Mouse (Mus musculus) midbrain, embryonic 16.5 days (tissue): ENCODE data around the gene Pin1rt1. TPM values are rescaled to one million over a fixed set of nuclear protein-coding genes. Genes with fewer than 3 reads are reported as not detected.

Source experiments
- ATAC-seq: fragments of 200-750 bp; cut with Nextera tagmentation; 2 replicates; pipeline ENCODE4 v1.8.0; 2017; ENCODE audit warnings: moderate TSS enrichment
- H3K27ac ChIP-seq: fragments of 300-500 bp; sonication (generic); 2 replicates; pipeline ENCODE4 v1.5.1; 2014; ENCODE audit warnings: mild to moderate bottlenecking, low read length, mixed read lengths
- H3K27me3 ChIP-seq: fragments of 300-500 bp; sonication (generic); 2 replicates; pipeline ENCODE4 v1.6.1; 2014; ENCODE audit warnings: low read depth, low read length, mixed read lengths; ENCODE audit not compliant: control insufficient read depth, insufficient read depth
- H3K36me3 ChIP-seq: fragments of 300-500 bp; sonication (generic); 2 replicates; pipeline ENCODE4 v1.6.1; 2014; ENCODE audit warnings: mild to moderate bottlenecking, low read length, moderate library complexity, mixed read lengths; ENCODE audit not compliant: control insufficient read depth, insufficient read depth
- H3K4me1 ChIP-seq: fragments of 300-500 bp; sonication (generic); 2 replicates; pipeline ENCODE4 v1.6.1; 2014; ENCODE audit warnings: mild to moderate bottlenecking, low read length, mixed read lengths; ENCODE audit not compliant: control insufficient read depth, insufficient read depth
- H3K4me2 ChIP-seq: fragments of 300-500 bp; sonication (generic); 2 replicates; pipeline ENCODE4 v1.6.1; 2014; ENCODE audit warnings: mild to moderate bottlenecking, low read length, mixed read lengths
- H3K4me3 ChIP-seq: fragments of 300-500 bp; sonication (generic); 2 replicates; pipeline ENCODE4 v1.5.1; 2014; ENCODE audit warnings: low read depth, mild to moderate bottlenecking, low read length, moderate library complexity, mixed read lengths
- H3K9ac ChIP-seq: fragments of 300-500 bp; sonication (generic); 2 replicates; pipeline ENCODE4 v1.6.1; 2014; ENCODE audit warnings: low read depth, low read length, mixed read lengths
- H3K9me3 ChIP-seq: fragments of 300-500 bp; sonication (generic); replicated peaks from 2 replicates; pipeline ENCODE4 v1.6.1; 2014; ENCODE audit warnings: mild to moderate bottlenecking, low read length, mixed read lengths; ENCODE audit not compliant: control insufficient read depth, poor library complexity, severe bottlenecking
- WGBS: fragments of 180-500 bp; shearing (Covaris S2); extraction: QIAGEN DNeasy Blood & Tissue Kit; methylation state at CpG from one replicate; pipeline ENCODE4 v1.1.7; 2014; 5-methylcytosine and 5-hydroxymethylcytosine counted together
- polyA plus RNA-seq: library from polyadenylated mRNA; unstranded; fragments of >200 nt; fragmentation: Nextera tagmentation; extraction: Ambion mirVana; gene quantifications from 2 replicates; pipeline ENCODE4 v1.2.1, GENCODE M21; 2015

Pin1rt1 gene
- polyA plus RNA-seq, 1 experiment from 2014 or later = 0.15 TPM

GRCm38 (mm10) chr2:104722021-104722420 is 5.8 kb upstream of the Pin1rt1 start:
- Histone ChIP-seq H3K27me3 (no peaks in the 10 kb centered on the region), H3K9me3 (no peaks in the 10 kb centered on the region), H3K4me1 (no peaks in the 10 kb centered on the region), H3K4me3 (no peak overlapping the region), H3K4me2 (no peak overlapping the region), H3K9ac (no peak overlapping the region), H3K36me3 (no peaks in the 10 kb centered on the region), H3K27ac (no peak overlapping the region)
- ATAC-seq = no peak
- WGBS = 76% methylated on average over 3 of the region's 3 CpGs

- WGBS = 91% methylated on average over 4 of the region's 4 CpGs
- H3K4me3 ChIP-seq = no peak overlapping the region
- H3K9me3 ChIP-seq = no peaks in the 10 kb centered on the region
- no peak overlapping the region for H3K27ac ChIP-seq
- no peaks in the 10 kb centered on the region for H3K4me1 ChIP-seq
- H3K4me2 ChIP-seq = no peak overlapping the region
- H3K27me3 ChIP-seq = no peaks in the 10 kb centered on the region
- ATAC-seq = no peak
- no peaks in the 10 kb centered on the region for H3K36me3 ChIP-seq
- no peak overlapping the region for H3K9ac ChIP-seq
Measured at GRCm38 (mm10) chr2:104717827-104718226, 1.6 kb upstream of the Pin1rt1 start.

GRCm38 (mm10) chr2:104717231-104717735 is 1.1 kb upstream of the Pin1rt1 start:
- Histone ChIP-seq H3K4me3 (no peak overlapping the region), H3K4me1 (no peaks in the 10 kb centered on the region; the same call in 1 of the 2 replicates), H3K9ac (no peak overlapping the region), H3K36me3 (no peaks in the 10 kb centered on the region), H3K9me3 (no peaks in the 10 kb centered on the region), H3K4me2 (no peak overlapping the region), H3K27ac (no peak overlapping the region), H3K27me3 (no peaks in the 10 kb centered on the region)
- 92% methylated on average over 2 of the region's 2 CpGs for WGBS
- no peak for ATAC-seq

GRCm38 (mm10) chr2:104714254-104714691 is 1.9 kb downstream of the Pin1rt1 start:
- H3K9me3 ChIP-seq = no peaks in the 10 kb centered on the region
- ATAC-seq = no peak
- no peaks in the 10 kb centered on the region for H3K27me3 ChIP-seq
- H3K36me3 ChIP-seq = no peaks in the 10 kb centered on the region
- H3K9ac ChIP-seq = no peak overlapping the region
- H3K4me1 ChIP-seq = peaks cover 11% of the 10 kb centered on the region
- H3K27ac ChIP-seq = no peak overlapping the region
- no peak overlapping the region for H3K4me3 ChIP-seq
- WGBS = 40% methylated on average over 15 of the region's 15 CpGs
- no peak overlapping the region for H3K4me2 ChIP-seq

- Histone ChIP-seq H3K9me3 (no peaks in the 10 kb centered on the region), H3K4me2 (peak overlapping the region; percentile 56), H3K27ac (peak overlapping the region; percentile 92), H3K9ac (peak overlapping the region; percentile 89), H3K27me3 (no peaks in the 10 kb centered on the region), H3K4me3 (peak overlapping the region; percentile 79), H3K36me3 (no peaks in the 10 kb centered on the region), H3K4me1 (peaks cover 11% of the 10 kb centered on the region)
- no peak for ATAC-seq
- WGBS = 2% methylated on average over 7 of the region's 7 CpGs
Measured at GRCm38 (mm10) chr2:104712486-104712809, 3.7 kb downstream of the Pin1rt1 start.

- peak within 1 kb of the TSS; percentile 56 for H3K4me2 ChIP-seq
- under 1% methylated on average over 79 of the region's 99 CpGs for WGBS
- H3K4me1 ChIP-seq = peaks cover 11% of the 10 kb centered on the region
- peak within 1 kb of the TSS; percentile 92 for H3K27ac ChIP-seq
- H3K4me3 ChIP-seq = peak within 1 kb of the TSS; percentile 79
- peak; percentile 98 for ATAC-seq
- peak within 1 kb of the TSS; percentile 89 for H3K9ac ChIP-seq
- no peaks in the 10 kb centered on the region for H3K27me3 ChIP-seq
- no peaks in the 10 kb centered on the region for H3K9me3 ChIP-seq
- H3K36me3 ChIP-seq = no peaks in the 10 kb centered on the region
Measured at GRCm38 (mm10) chr2:104711585-104712485, 4.3 kb downstream of the Pin1rt1 start, which contains the start of gene Tcp11l1. TSS of gene Tcp11l1 (minus strand) at chr2:104712169.

GRCm38 (mm10) chr2:104710670-104711370 is 5.4 kb downstream of the Pin1rt1 start:
- ATAC-seq = peak; percentile 4; the same call in 1 of the 2 replicates
- Histone ChIP-seq H3K27me3 (no peaks in the 10 kb centered on the region), H3K27ac (no peak overlapping the region; the same call in 1 of the 2 replicates), H3K4me2 (peak overlapping the region; percentile 56), H3K4me1 (peaks cover 11% of the 10 kb centered on the region), H3K36me3 (no peaks in the 10 kb centered on the region), H3K4me3 (peak overlapping the region; percentile 79), H3K9ac (peak overlapping the region; percentile 89), H3K9me3 (no peaks in the 10 kb centered on the region)
- 16% methylated on average over 6 of the region's 6 CpGs for WGBS

GRCm38 (mm10) chr2:104709786-104710337 is 6.3 kb downstream of the Pin1rt1 start:
- ATAC-seq = no peak
- no peak overlapping the region for H3K9ac ChIP-seq
- 59% methylated on average over 6 of the region's 6 CpGs for WGBS
- H3K27me3 ChIP-seq = no peaks in the 10 kb centered on the region
- H3K36me3 ChIP-seq = no peaks in the 10 kb centered on the region
- H3K4me2 ChIP-seq = no peak overlapping the region
- H3K4me1 ChIP-seq = peaks cover 11% of the 10 kb centered on the region
- H3K4me3 ChIP-seq = no peak overlapping the region
- H3K9me3 ChIP-seq = no peaks in the 10 kb centered on the region
- H3K27ac ChIP-seq = no peak overlapping the region
